10 mouse cellular contexts compared by ENCODE assay signal in genomic region chr9:46558481-46558880, GRCm38 (mm10).
"Had no signal": no experiment of that assay in that cellular context is flagged by ENCODE, and none has a peak within 500 bp of the region (broad histone marks: within the 10 kb centered on the region; RNA-seq: fewer than 3 reads in every experiment).

No protein-coding gene starts in this region.

- H3K4me3 ChIP-seq: limb, embryonic 13.5 days; midbrain, embryonic 12.5 days; myocyte had no signal

- H3K9ac ChIP-seq: limb, embryonic 13.5 days; liver, embryonic 14.5 days; midbrain, embryonic 12.5 days had no signal

- DNase-seq: kidney, adult 9 months; kidney, postnatal 14 days; layer of hippocampus, adult 9-11 months; layer of hippocampus, postnatal 36 days; lung, adult 18-20 months had no signal

- H3K4me2 ChIP-seq: limb, embryonic 13.5 days; midbrain, embryonic 12.5 days had no signal

- H3K4me1 ChIP-seq: limb, embryonic 13.5 days had no signal

- H3K9me3 ChIP-seq: midbrain, embryonic 12.5 days had no signal

- H3K36me3 ChIP-seq: limb, embryonic 13.5 days; midbrain, embryonic 12.5 days had no signal

- H3K27ac ChIP-seq: limb, embryonic 13.5 days; liver, embryonic 14.5 days; midbrain, embryonic 12.5 days; stomach, postnatal 0 days had no signal
